Mouse (Mus musculus) lung, embryonic 15.5 days (tissue): Measurements from ENCODE around the gene S100a6. TPM values are rescaled to one million over a fixed set of nuclear protein-coding genes. Genes with fewer than 3 reads are reported as not detected.

Experiments used
- ATAC-seq: fragments of 200-750 bp; cut with Nextera tagmentation; 2 replicates; pipeline ENCODE4 v1.8.0; 2017; ENCODE audit warnings: moderate number of reproducible peaks, borderline replicate concordance; ENCODE audit not compliant: low FRiP score, low TSS enrichment; ENCODE audit errors: extremely low read depth
- H3K27ac ChIP-seq: fragments of 300-500 bp; sonication (generic); 2 replicates; pipeline ENCODE4 v1.5.1; 2015; ENCODE audit warnings: moderate library complexity, mild to moderate bottlenecking, inconsistent platforms
- H3K27me3 ChIP-seq: fragments of 300-500 bp; sonication (generic); 2 replicates; pipeline ENCODE4 v1.6.1; 2015; ENCODE audit warnings: inconsistent platforms
- H3K36me3 ChIP-seq: fragments of 300-500 bp; sonication (generic); 2 replicates; pipeline ENCODE4 v1.6.1; 2015; ENCODE audit warnings: inconsistent platforms
- H3K4me1 ChIP-seq: fragments of 300-500 bp; sonication (generic); 2 replicates; pipeline ENCODE4 v1.6.1; 2015; ENCODE audit warnings: inconsistent platforms
- H3K4me2 ChIP-seq: fragments of 300-500 bp; sonication (generic); 2 replicates; pipeline ENCODE4 v1.6.1; 2015; ENCODE audit warnings: inconsistent platforms, mild to moderate bottlenecking, moderate library complexity
- H3K4me3 ChIP-seq: fragments of 300-500 bp; sonication (generic); 2 replicates; pipeline ENCODE4 v1.5.1; 2015; ENCODE audit warnings: mild to moderate bottlenecking, inconsistent platforms
- H3K9ac ChIP-seq: fragments of 300-500 bp; sonication (generic); 2 replicates; pipeline ENCODE4 v1.6.1; 2015; ENCODE audit warnings: inconsistent platforms
- H3K9me3 ChIP-seq: fragments of 300-500 bp; sonication (generic); 2 replicates; pipeline ENCODE4 v1.6.1; 2016; ENCODE audit warnings: inconsistent platforms
- WGBS: fragments of 180-500 bp; shearing (Covaris S2); methylation state at CpG from one replicate; pipeline ENCODE4 v1.1.7; 2015; 5-methylcytosine and 5-hydroxymethylcytosine counted together
- polyA plus RNA-seq: library from polyadenylated mRNA; unstranded; fragments of >200 nt; fragmentation: Nextera tagmentation; extraction: Ambion mirVana; gene quantifications from 2 replicates; pipeline ENCODE4 v1.2.1, GENCODE M21; 2015

Gene S100a6
- polyA plus RNA-seq, 1 experiment from 2014 or later = 148 TPM

DNA sequence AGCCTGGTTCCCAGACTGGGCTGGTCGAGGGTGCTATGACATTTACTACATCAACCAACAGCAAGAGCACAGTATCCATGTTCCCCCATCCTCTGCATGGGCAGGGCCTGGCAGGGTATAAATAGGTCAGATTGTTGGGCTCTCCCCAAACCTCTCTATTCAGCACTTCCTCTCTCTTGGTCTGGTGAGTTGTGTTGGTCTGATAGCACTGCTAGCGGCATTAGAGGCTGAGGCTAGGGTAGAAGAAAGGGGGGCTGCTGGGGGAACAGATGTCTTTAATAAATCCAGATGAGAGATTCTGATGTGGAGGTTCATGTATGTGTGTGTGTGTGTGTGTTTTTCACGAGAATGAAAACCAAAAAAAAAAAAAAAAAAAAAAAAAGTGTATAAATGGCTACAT lies 9.1 kb upstream of the S100a6 start, which contains the start of gene S100a4:
S100a4 (plus strand) TSS at position 149 of the 400 bp plus-strand sequence.
- Histone ChIP-seq H3K27ac (peak within 1 kb of the TSS; percentile 83), H3K36me3 (no peaks in the 10 kb centered on the region), H3K4me2 (no peak within 1 kb of the TSS; the same call in 1 of the 2 replicates), H3K9ac (no peak within 1 kb of the TSS), H3K27me3 (no peaks in the 10 kb centered on the region), H3K4me1 (peaks cover 31% of the 10 kb centered on the region), H3K4me3 (no peak within 1 kb of the TSS), H3K9me3 (no peaks in the 10 kb centered on the region)
- WGBS = 61% methylated on average over 3 of the region's 3 CpGs
- ATAC-seq = no peak

DNA sequence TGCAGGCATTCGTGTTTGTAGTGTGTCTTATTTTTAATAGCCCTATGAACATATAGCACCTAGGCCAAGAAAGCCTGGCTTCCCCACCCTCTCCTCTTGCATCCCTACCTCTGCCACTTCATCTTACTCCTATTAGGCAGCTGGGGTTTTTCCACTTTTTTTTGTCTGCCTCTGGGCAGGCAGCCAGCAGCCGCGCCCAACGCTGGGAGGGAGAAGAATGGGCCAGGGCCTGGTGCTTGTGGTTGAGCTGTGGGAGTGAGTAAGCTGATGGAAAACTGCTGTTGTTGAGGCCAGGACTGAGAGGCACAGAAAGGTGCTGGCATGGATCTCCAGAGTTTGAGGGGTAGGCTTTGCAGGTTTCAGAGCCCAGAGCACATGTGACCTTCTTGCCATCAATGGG lies 8.3 kb upstream of the S100a6 start:
- Histone ChIP-seq H3K9me3 (no peaks in the 10 kb centered on the region), H3K9ac (no peak overlapping the region), H3K4me1 (peaks cover 31% of the 10 kb centered on the region), H3K27me3 (no peaks in the 10 kb centered on the region), H3K4me2 (no peak overlapping the region; the same call in 1 of the 2 replicates), H3K27ac (peak overlapping the region; percentile 83), H3K36me3 (no peaks in the 10 kb centered on the region), H3K4me3 (no peak overlapping the region)
- 10% methylated on average over 4 of the region's 4 CpGs for WGBS
- ATAC-seq = peak; percentile 74

DNA sequence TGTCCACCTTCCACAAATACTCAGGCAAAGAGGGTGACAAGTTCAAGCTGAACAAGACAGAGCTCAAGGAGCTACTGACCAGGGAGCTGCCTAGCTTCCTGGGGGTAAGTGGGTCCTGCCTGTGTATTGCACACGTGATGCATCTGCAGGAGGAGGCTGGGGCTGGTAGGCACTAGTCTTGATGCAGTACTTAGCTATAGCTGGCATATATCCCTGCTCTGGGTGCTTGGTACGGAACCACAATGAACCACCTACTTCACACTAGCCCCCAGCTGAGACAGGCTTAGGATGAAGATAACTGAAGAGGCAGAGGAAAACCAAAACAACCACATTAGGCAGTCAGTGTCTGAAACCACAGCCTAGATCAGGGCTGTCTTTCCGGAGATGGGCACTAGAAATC lies 7.6 kb upstream of the S100a6 start:
- 0 out of 2 replicates have a peak, but pooled peaks have one; percentile 14 for ATAC-seq
- H3K4me2 ChIP-seq = no peak overlapping the region
- no peaks in the 10 kb centered on the region for H3K36me3 ChIP-seq
- WGBS = 69% methylated on average over 3 of the region's 3 CpGs
- H3K27me3 ChIP-seq = no peaks in the 10 kb centered on the region
- H3K9me3 ChIP-seq = no peaks in the 10 kb centered on the region
- no peak overlapping the region for H3K4me3 ChIP-seq
- H3K27ac ChIP-seq = peak overlapping the region; percentile 83
- H3K4me1 ChIP-seq = peaks cover 31% of the 10 kb centered on the region
- H3K9ac ChIP-seq = no peak overlapping the region

DNA sequence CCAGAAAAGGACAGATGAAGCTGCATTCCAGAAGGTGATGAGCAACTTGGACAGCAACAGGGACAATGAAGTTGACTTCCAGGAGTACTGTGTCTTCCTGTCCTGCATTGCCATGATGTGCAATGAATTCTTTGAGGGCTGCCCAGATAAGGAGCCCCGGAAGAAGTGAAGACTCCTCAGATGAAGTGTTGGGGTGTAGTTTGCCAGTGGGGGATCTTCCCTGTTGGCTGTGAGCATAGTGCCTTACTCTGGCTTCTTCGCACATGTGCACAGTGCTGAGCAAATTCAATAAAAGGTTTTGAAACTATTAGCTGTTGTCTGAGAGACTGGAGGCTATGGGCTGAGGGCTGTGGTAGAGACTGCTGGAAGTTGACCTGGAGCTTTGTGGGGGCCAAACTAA lies 6.9 kb upstream of the S100a6 start:
- no peaks in the 10 kb centered on the region for H3K27me3 ChIP-seq
- no peak for ATAC-seq
- peaks cover 31% of the 10 kb centered on the region for H3K4me1 ChIP-seq
- no peaks in the 10 kb centered on the region for H3K9me3 ChIP-seq
- H3K36me3 ChIP-seq = no peaks in the 10 kb centered on the region
- H3K4me3 ChIP-seq = no peak overlapping the region
- H3K4me2 ChIP-seq = no peak overlapping the region
- H3K9ac ChIP-seq = no peak overlapping the region
- 74% methylated on average over 2 of the region's 2 CpGs for WGBS
- H3K27ac ChIP-seq = peak overlapping the region; percentile 83

DNA sequence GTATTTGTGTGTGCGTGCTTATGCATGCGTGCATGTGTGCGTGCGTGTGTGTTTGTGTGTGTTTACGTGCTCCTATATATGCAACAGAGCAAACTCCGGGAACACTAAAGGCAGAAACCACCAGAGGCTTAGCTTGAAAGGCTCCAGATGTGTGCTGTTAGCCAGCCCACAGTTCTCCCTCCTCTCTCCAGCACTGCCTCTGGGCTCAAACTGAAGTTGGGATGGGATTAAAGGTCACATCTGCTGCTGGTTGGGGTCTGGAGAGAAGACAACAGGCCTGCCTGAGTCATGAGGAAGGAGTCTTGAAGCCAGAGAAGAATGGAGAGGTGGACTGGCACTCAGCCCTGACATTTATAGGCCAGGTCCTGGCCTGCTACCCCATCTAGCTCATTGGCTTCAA lies 6.5 kb upstream of the S100a6 start:
- 72% methylated on average over 6 of the region's 6 CpGs for WGBS
- H3K9me3 ChIP-seq = no peaks in the 10 kb centered on the region
- ATAC-seq = peak; percentile 23; the same call in 1 of the 2 replicates
- no peaks in the 10 kb centered on the region for H3K27me3 ChIP-seq
- no peak overlapping the region for H3K4me2 ChIP-seq
- H3K27ac ChIP-seq = peak overlapping the region; percentile 83
- H3K36me3 ChIP-seq = no peaks in the 10 kb centered on the region
- H3K9ac ChIP-seq = no peak overlapping the region
- H3K4me3 ChIP-seq = no peak overlapping the region
- peaks cover 31% of the 10 kb centered on the region for H3K4me1 ChIP-seq

DNA sequence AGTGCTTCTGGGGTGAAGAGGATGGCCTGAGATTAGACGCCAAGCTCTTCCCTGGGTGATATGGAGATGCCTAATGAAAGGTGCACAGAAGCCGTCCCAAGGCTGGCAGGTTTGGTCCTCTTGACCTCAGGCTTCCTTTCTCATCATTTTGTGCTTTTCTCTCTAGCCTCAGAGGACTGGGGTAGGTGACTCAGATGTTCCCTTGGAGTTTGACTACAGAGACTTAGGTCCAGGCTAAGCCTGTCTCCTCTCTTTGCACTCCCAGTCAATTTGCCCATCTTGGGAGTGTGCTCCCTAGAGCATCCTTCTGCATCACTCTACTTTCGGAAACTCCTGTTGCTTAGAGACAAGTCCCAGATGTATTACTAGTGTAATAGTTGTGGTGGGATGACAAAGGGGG lies 5.3 kb upstream of the S100a6 start:
- H3K9me3 ChIP-seq = no peaks in the 10 kb centered on the region
- H3K4me3 ChIP-seq = no peak overlapping the region
- 83% methylated on average over 3 of the region's 3 CpGs for WGBS
- H3K27ac ChIP-seq = no peak overlapping the region
- no peak overlapping the region for H3K9ac ChIP-seq
- no peaks in the 10 kb centered on the region for H3K36me3 ChIP-seq
- no peak for ATAC-seq
- no peaks in the 10 kb centered on the region for H3K27me3 ChIP-seq
- H3K4me1 ChIP-seq = peaks cover 31% of the 10 kb centered on the region
- no peak overlapping the region for H3K4me2 ChIP-seq

DNA sequence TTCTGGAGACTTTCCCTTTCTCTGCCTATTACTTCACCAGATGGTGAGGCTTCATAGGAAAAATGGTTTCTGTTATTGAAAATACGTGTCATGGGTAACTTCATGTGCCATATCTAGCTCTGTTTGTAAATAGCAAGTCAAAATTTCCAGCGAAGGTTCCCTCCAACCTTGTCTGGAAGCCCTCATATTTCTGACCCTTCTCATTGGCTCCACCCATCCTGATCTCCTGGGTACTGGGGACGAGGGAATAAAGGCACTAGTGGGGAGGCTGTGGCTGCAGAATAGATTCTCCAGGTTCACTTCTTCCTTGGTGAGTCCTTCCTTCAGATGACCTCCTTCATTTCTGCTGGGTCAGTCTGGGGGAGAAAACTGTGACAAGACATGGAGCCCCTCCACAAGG lies 4.5 kb upstream of the S100a6 start, which contains the start of gene S100a5:
S100a5 (plus strand) TSS at position 301 of the 400 bp plus-strand sequence.
- WGBS = 53% methylated on average over 3 of the region's 3 CpGs
- no peak for ATAC-seq

DNA sequence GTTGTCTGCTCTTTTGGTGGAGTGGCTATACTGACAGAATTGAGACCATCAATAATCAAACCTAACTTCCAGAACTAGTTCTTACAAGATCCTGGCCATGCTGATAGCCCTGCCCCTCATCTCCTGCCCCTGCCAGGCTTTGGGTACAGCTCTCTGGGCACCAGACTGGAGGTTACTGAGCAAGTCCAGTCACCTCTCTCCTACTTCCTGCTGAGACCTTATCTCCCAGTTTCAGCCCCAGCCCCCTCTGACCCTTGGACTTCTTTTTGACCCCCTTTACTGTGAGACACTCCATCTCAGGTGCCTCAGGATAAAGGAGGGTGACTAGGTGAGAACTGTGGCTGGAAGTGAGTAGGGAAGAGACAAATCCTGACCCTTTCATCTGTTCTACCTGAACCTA lies 3.6 kb upstream of the S100a6 start:
- H3K4me1 ChIP-seq = peaks cover 34% of the 10 kb centered on the region
- no peaks in the 10 kb centered on the region for H3K36me3 ChIP-seq
- no peak overlapping the region for H3K9ac ChIP-seq
- no peaks in the 10 kb centered on the region for H3K9me3 ChIP-seq
- H3K27ac ChIP-seq = no peak overlapping the region
- ATAC-seq = no peak
- no peaks in the 10 kb centered on the region for H3K27me3 ChIP-seq
- H3K4me2 ChIP-seq = no peak overlapping the region
- no peak overlapping the region for H3K4me3 ChIP-seq

More for the DNA sequence above, 4.5 kb upstream of the S100a6 start, which contains the start of gene S100a5:
- H3K27me3 ChIP-seq = no peaks in the 10 kb centered on the region
- H3K9me3 ChIP-seq = no peaks in the 10 kb centered on the region
- no peak within 1 kb of the TSS for H3K27ac ChIP-seq
- H3K9ac ChIP-seq = no peak within 1 kb of the TSS
- H3K4me2 ChIP-seq = no peak within 1 kb of the TSS
- peaks cover 34% of the 10 kb centered on the region for H3K4me1 ChIP-seq
- H3K36me3 ChIP-seq = no peaks in the 10 kb centered on the region
- no peak within 1 kb of the TSS for H3K4me3 ChIP-seq

DNA sequence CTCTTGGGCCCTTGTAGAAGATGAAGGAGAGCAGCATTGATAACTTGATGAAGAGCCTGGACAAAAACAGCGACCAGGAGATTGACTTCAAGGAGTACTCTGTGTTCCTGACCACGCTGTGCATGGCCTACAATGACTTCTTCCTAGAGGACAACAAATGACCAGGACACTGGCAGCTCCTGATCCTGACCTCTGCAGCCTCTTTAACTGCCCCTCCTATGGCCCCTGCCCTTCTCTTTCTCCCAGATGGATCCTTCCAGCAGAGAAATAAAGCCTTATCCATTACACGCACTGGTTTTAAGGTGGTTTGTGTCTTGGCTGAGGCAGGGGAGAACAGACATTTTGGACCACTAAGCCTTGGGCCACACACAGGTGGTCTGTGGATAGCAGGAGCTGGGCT lies 1.2 kb upstream of the S100a6 start:
- Histone ChIP-seq H3K4me3 (no peak overlapping the region), H3K9me3 (no peaks in the 10 kb centered on the region), H3K9ac (no peak overlapping the region), H3K4me1 (peaks cover 20% of the 10 kb centered on the region), H3K27me3 (no peaks in the 10 kb centered on the region), H3K36me3 (no peaks in the 10 kb centered on the region), H3K27ac (no peak overlapping the region), H3K4me2 (no peak overlapping the region)
- 82% methylated on average over 3 of the region's 3 CpGs for WGBS
- ATAC-seq = no peak

DNA sequence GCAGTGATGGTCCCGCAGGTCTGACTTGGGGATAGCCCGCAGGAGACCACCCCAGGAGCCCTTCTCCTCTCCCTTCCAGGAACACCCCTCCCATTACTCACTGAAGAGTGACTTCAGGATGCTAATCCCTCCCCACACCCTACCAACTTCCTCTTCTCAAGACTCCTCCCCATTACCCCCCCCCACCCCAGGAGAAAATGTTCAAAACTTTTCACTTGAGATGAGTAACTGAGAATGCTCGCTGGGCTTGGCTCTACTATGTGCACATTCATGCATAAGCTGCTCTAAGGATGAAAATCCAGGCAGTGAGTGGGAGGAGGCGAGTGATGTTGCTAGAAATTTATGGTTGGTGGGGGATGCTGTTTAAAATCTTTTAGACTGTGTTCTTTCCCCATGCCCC lies 621 bp upstream of the S100a6 start:
- no peak overlapping the region for H3K27ac ChIP-seq
- no peaks in the 10 kb centered on the region for H3K27me3 ChIP-seq
- no peaks in the 10 kb centered on the region for H3K9me3 ChIP-seq
- ATAC-seq = no peak
- H3K4me3 ChIP-seq = no peak overlapping the region
- 57% methylated on average over 4 of the region's 4 CpGs for WGBS
- H3K36me3 ChIP-seq = no peaks in the 10 kb centered on the region
- H3K4me2 ChIP-seq = no peak overlapping the region
- no peak overlapping the region for H3K9ac ChIP-seq
- H3K4me1 ChIP-seq = peaks cover 20% of the 10 kb centered on the region

DNA sequence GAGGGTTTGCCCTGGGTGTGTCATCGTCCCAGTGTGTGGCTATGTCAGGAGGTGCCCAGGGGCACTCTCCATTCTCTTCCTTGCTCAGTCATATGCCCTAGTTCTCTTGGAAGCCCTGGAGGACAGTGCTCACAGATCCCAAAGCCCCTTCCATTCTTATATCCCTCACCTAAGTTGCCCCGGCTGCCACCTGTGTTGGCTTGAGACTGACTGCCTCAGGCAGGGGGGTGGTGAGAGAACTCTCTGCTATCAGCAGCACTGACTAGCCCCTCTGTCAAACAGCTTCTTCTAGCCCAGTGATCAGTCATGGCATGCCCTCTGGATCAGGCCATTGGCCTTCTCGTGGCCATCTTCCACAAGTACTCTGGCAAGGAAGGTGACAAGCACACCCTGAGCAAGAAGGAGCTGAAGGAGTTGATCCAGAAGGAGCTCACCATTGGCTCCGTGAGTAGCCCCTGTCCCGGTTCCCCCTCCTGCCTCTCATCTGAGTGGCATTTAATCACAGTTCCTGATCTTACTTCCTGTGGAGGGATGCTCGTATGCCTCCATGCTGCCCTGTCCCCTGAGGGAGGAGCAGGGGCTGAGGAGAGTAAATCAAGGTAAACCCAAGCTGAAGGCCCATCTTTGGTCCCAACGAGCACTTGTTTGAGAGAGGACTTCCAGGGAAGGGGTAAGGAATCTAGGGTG lies 922 bp downstream of the S100a6 start:
- no peak for ATAC-seq

DNA sequence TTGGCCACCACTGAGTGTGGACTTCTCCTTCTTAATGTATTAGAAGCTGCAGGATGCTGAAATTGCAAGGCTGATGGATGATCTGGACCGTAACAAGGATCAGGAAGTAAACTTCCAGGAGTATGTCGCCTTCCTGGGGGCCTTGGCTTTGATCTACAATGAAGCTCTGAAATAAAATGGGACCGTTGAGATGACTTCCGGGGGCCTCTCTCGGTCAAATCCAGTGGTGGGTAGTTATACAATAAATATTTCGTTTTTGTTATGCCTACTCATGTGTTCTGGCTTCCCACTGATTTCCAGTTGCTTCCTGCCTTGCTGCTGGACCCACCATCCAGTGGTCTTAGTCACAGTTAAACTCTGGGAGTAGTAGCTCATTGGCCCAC lies 1.5 kb downstream of the S100a6 start:
- H3K27me3 ChIP-seq = no peaks in the 10 kb centered on the region
- 0 out of 2 replicates have a peak overlapping the region, but pooled peaks have one; percentile 51 for H3K27ac ChIP-seq
- no peaks in the 10 kb centered on the region for H3K36me3 ChIP-seq
- peaks cover 20% of the 10 kb centered on the region for H3K4me1 ChIP-seq
- H3K4me3 ChIP-seq = no peak overlapping the region
- H3K9ac ChIP-seq = no peak overlapping the region
- no peak for ATAC-seq
- peak overlapping the region; percentile 77 for H3K4me2 ChIP-seq
- no peaks in the 10 kb centered on the region for H3K9me3 ChIP-seq
- 83% methylated on average over 6 of the region's 6 CpGs for WGBS

More for the DNA sequence above, 922 bp downstream of the S100a6 start:
- H3K4me3 ChIP-seq = peak overlapping the region; percentile 33
- no peaks in the 10 kb centered on the region for H3K27me3 ChIP-seq
- no peaks in the 10 kb centered on the region for H3K36me3 ChIP-seq
- H3K4me2 ChIP-seq = peak overlapping the region; percentile 77
- no peak overlapping the region for H3K9ac ChIP-seq
- 58% methylated on average over 7 of the region's 7 CpGs for WGBS
- no peak overlapping the region for H3K27ac ChIP-seq
- peaks cover 20% of the 10 kb centered on the region for H3K4me1 ChIP-seq
- H3K9me3 ChIP-seq = no peaks in the 10 kb centered on the region
